Mouse (Mus musculus) heart, embryonic 16.5 days (tissue): ENCODE results near the gene Ece1. TPM values are rescaled to one million over a fixed set of nuclear protein-coding genes. Genes with fewer than 3 reads are reported as not detected.

Source experiments
- ATAC-seq: fragments of 200-750 bp; cut with Nextera tagmentation; replicated peaks from 2 replicates; pipeline ENCODE4 v1.8.0; 2017; ENCODE audit warnings: moderate number of reproducible peaks; ENCODE audit not compliant: insufficient read depth, low FRiP score; ENCODE audit errors: extremely low read depth
- H3K27ac ChIP-seq: fragments of 300-500 bp; sonication (generic); 2 replicates; pipeline ENCODE4 v1.5.1; 2014; ENCODE audit warnings: mild to moderate bottlenecking, low read length, control low read depth, moderate library complexity
- H3K27me3 ChIP-seq: fragments of 300-500 bp; sonication (generic); 2 replicates; pipeline ENCODE4 v1.6.1; 2014; ENCODE audit warnings: low read length, mixed read lengths; ENCODE audit not compliant: control insufficient read depth, insufficient read depth
- H3K36me3 ChIP-seq: fragments of 300-500 bp; sonication (generic); 2 replicates; pipeline ENCODE4 v1.6.1; 2014; ENCODE audit not compliant: control insufficient read depth, insufficient read depth
- H3K4me1 ChIP-seq: fragments of 300-500 bp; sonication (generic); 2 replicates; pipeline ENCODE4 v1.6.1; 2014; ENCODE audit warnings: low read length, mixed read lengths; ENCODE audit not compliant: control insufficient read depth, insufficient read depth
- H3K4me2 ChIP-seq: fragments of 300-500 bp; sonication (generic); 2 replicates; pipeline ENCODE4 v1.6.1; 2014; ENCODE audit warnings: low read depth, mild to moderate bottlenecking, control low read depth, low read length
- H3K4me3 ChIP-seq: fragments of 300-500 bp; sonication (generic); 2 replicates; pipeline ENCODE4 v1.5.1; 2014; ENCODE audit warnings: mild to moderate bottlenecking, control low read depth, low read length
- H3K9ac ChIP-seq: fragments of 300-500 bp; sonication (generic); 2 replicates; pipeline ENCODE4 v1.6.1; 2014; ENCODE audit warnings: low read length, control low read depth
- H3K9me3 ChIP-seq: fragments of 300-500 bp; sonication (generic); replicated peaks from 2 replicates; pipeline ENCODE4 v1.6.1; 2016; ENCODE audit warnings: low read length; ENCODE audit not compliant: control insufficient read depth
- WGBS: fragments of 180-500 bp; shearing (Covaris S2); extraction: QIAGEN DNeasy Blood & Tissue Kit; methylation state at CpG from one replicate; pipeline ENCODE4 v1.1.7; 2014; 5-methylcytosine and 5-hydroxymethylcytosine counted together
- polyA plus RNA-seq: library from polyadenylated mRNA; unstranded; fragments of >200 nt; fragmentation: Nextera tagmentation; extraction: Ambion mirVana; gene quantifications from 2 replicates; pipeline ENCODE4 v1.2.1, GENCODE M21; 2015

The Ece1 gene
- polyA plus RNA-seq, 1 experiment from 2014 or later = 69.2 TPM

GRCm38 (mm10) chr4:137943540-137943939, 81.5 kb downstream of the Ece1 start:
- 75% methylated on average over 10 of the region's 10 CpGs for WGBS
- Histone ChIP-seq H3K4me1 (no peaks in the 10 kb centered on the region), H3K9me3 (no peaks in the 10 kb centered on the region), H3K4me2 (no peak overlapping the region), H3K36me3 (peaks cover 9% of the 10 kb centered on the region), H3K27me3 (no peaks in the 10 kb centered on the region), H3K9ac (no peak overlapping the region), H3K27ac (no peak overlapping the region), H3K4me3 (no peak overlapping the region)
- ATAC-seq = no peak

GRCm38 (mm10) chr4:137945376-137945775, 83.3 kb downstream of the Ece1 start:
- Histone ChIP-seq H3K27ac (no peak overlapping the region), H3K4me1 (no peaks in the 10 kb centered on the region), H3K4me2 (no peak overlapping the region), H3K27me3 (no peaks in the 10 kb centered on the region), H3K9me3 (no peaks in the 10 kb centered on the region), H3K4me3 (no peak overlapping the region), H3K9ac (no peak overlapping the region), H3K36me3 (peaks cover 13% of the 10 kb centered on the region)
- no peak for ATAC-seq
- WGBS = 73% methylated on average over 4 of the region's 4 CpGs

GRCm38 (mm10) chr4:137946419-137946818, 84.4 kb downstream of the Ece1 start:
- Histone ChIP-seq H3K4me1 (no peaks in the 10 kb centered on the region), H3K27ac (no peak overlapping the region), H3K9ac (no peak overlapping the region), H3K9me3 (no peaks in the 10 kb centered on the region), H3K27me3 (no peaks in the 10 kb centered on the region), H3K4me3 (no peak overlapping the region), H3K36me3 (peaks cover 17% of the 10 kb centered on the region), H3K4me2 (no peak overlapping the region)
- 88% methylated on average over 9 of the region's 11 CpGs for WGBS
- ATAC-seq = 0 out of 2 replicates have a peak, but pooled peaks have one; percentile 14

- no peak for ATAC-seq
Observed at GRCm38 (mm10) chr4:137952840-137953239, 90.8 kb downstream of the Ece1 start.

GRCm38 (mm10) chr4:137954184-137954583, 92.1 kb downstream of the Ece1 start:
- no peaks in the 10 kb centered on the region for H3K27me3 ChIP-seq
- H3K4me2 ChIP-seq = no peak overlapping the region
- H3K4me3 ChIP-seq = no peak overlapping the region
- no peak for ATAC-seq
- H3K36me3 ChIP-seq = peaks cover 23% of the 10 kb centered on the region
- no peaks in the 10 kb centered on the region for H3K9me3 ChIP-seq
- WGBS = 79% methylated on average over 2 of the region's 2 CpGs
- H3K4me1 ChIP-seq = peaks cover 4% of the 10 kb centered on the region; the same call in 1 of the 2 replicates
- no peak overlapping the region for H3K9ac ChIP-seq
- no peak overlapping the region for H3K27ac ChIP-seq

More at GRCm38 (mm10) chr4:137952840-137953239, 90.8 kb downstream of the Ece1 start:
- no peak overlapping the region for H3K9ac ChIP-seq
- no peak overlapping the region for H3K27ac ChIP-seq
- WGBS = 43% methylated on average over 4 of the region's 4 CpGs
- H3K4me3 ChIP-seq = no peak overlapping the region
- H3K4me2 ChIP-seq = no peak overlapping the region
- H3K4me1 ChIP-seq = peaks cover 4% of the 10 kb centered on the region; the same call in 1 of the 2 replicates
- peaks cover 18% of the 10 kb centered on the region for H3K36me3 ChIP-seq
- H3K27me3 ChIP-seq = no peaks in the 10 kb centered on the region
- H3K9me3 ChIP-seq = no peaks in the 10 kb centered on the region

- Histone ChIP-seq H3K4me1 (peaks cover 4% of the 10 kb centered on the region; the same call in 1 of the 2 replicates), H3K27ac (peak overlapping the region; percentile 13; the same call in 1 of the 2 replicates), H3K36me3 (peaks cover 26% of the 10 kb centered on the region), H3K4me3 (no peak overlapping the region), H3K27me3 (no peaks in the 10 kb centered on the region), H3K4me2 (no peak overlapping the region), H3K9me3 (no peaks in the 10 kb centered on the region), H3K9ac (no peak overlapping the region)
- 40% methylated on average over 8 of the region's 8 CpGs for WGBS
- ATAC-seq = peak; percentile 61; the same call in 1 of the 2 replicates
Observed at GRCm38 (mm10) chr4:137954926-137955396, 92.9 kb downstream of the Ece1 start.

- Histone ChIP-seq H3K4me1 (peaks cover 10% of the 10 kb centered on the region; the same call in 1 of the 2 replicates), H3K27me3 (no peaks in the 10 kb centered on the region), H3K4me3 (no peak overlapping the region), H3K36me3 (peaks cover 20% of the 10 kb centered on the region), H3K9me3 (no peaks in the 10 kb centered on the region), H3K9ac (no peak overlapping the region), H3K27ac (no peak overlapping the region), H3K4me2 (no peak overlapping the region)
- no peak for ATAC-seq
- 94% methylated on average over 15 of the region's 15 CpGs for WGBS
Observed at GRCm38 (mm10) chr4:137956260-137956659, 94.2 kb downstream of the Ece1 start.

- H3K27ac ChIP-seq = no peak overlapping the region
- no peak for ATAC-seq
- H3K36me3 ChIP-seq = peaks cover 37% of the 10 kb centered on the region
- 75% methylated on average over 13 of the region's 13 CpGs for WGBS
- H3K4me1 ChIP-seq = peaks cover 9% of the 10 kb centered on the region; the same call in 1 of the 2 replicates
- H3K4me3 ChIP-seq = no peak overlapping the region
- no peaks in the 10 kb centered on the region for H3K27me3 ChIP-seq
- H3K9me3 ChIP-seq = no peaks in the 10 kb centered on the region
- no peak overlapping the region for H3K9ac ChIP-seq
- no peak overlapping the region for H3K4me2 ChIP-seq
Observed at GRCm38 (mm10) chr4:137959889-137960665, 98.0 kb downstream of the Ece1 start.

- no peak overlapping the region for H3K9ac ChIP-seq
- H3K4me2 ChIP-seq = no peak overlapping the region
- 0 out of 2 replicates have a peak, but pooled peaks have one; percentile 13 for ATAC-seq
- no peaks in the 10 kb centered on the region for H3K9me3 ChIP-seq
- H3K27me3 ChIP-seq = no peaks in the 10 kb centered on the region
- WGBS = 39% methylated on average over 11 of the region's 11 CpGs
- H3K4me1 ChIP-seq = 0 out of 2 replicates have a peak, but pooled peaks cover 6% of the 10 kb centered on the region
- peaks cover 37% of the 10 kb centered on the region for H3K36me3 ChIP-seq
- H3K4me3 ChIP-seq = no peak overlapping the region
- H3K27ac ChIP-seq = no peak overlapping the region
Observed at GRCm38 (mm10) chr4:137960757-137961156, 98.7 kb downstream of the Ece1 start.
